Mouse (Mus musculus): ENCODE measurements around the gene Gcm1. TPM values are rescaled to one million over a fixed set of nuclear protein-coding genes. Genes with fewer than 3 reads are reported as not detected.
A peak's percentile ranks its signal among the peaks of the same experiment; 100 is the strongest.

Gcm1 gene
- polyA plus RNA-seq, 2 experiments = 0.03 to 0.11 TPM

GRCm38 (mm10) chr9:78030835-78031456, 20.8 kb upstream of the Gcm1 start:
- H3K36me3 ChIP-seq (ENCODE audit: control insufficient read depth, insufficient read depth, low read length) = no peaks in the 10 kb centered on the region
- H3K9ac ChIP-seq (ENCODE audit: low read depth, low read length, severe bottlenecking) = no peak overlapping the region
- WGBS = 92% methylated on average over 10 of the region's 10 CpGs
- H3K27ac ChIP-seq (replicated peaks; ENCODE audit: low read depth, low read length) = no peak overlapping the region
- no peak for TF ChIP-seq POLR2A (IDR thresholded peaks at IDR 0.05; ENCODE audit: borderline replicate concordance, extremely low read depth, insufficient read depth, insufficient read length)
- no peak for DNase-seq (ENCODE audit: low spot score)
- no peaks in the 10 kb centered on the region for H3K27me3 ChIP-seq (ENCODE audit: control insufficient read depth, insufficient read depth, low read length)
- no peak for ATAC-seq (ENCODE audit: low FRiP score, low read depth)
- H3K9me3 ChIP-seq (ENCODE audit: control insufficient read depth, low read length) = no peaks in the 10 kb centered on the region
- no peak overlapping the region for H3K4me3 ChIP-seq (replicated peaks; ENCODE audit: low read length)
- H3K4me2 ChIP-seq (replicated peaks; ENCODE audit: low read depth, low read length, severe bottlenecking) = no peak overlapping the region
- no peaks in the 10 kb centered on the region for H3K4me1 ChIP-seq (ENCODE audit: control insufficient read depth, insufficient read depth, low read length)

- H3K4me1 ChIP-seq (ENCODE audit: control insufficient read depth, insufficient read depth, low read length) = no peaks in the 10 kb centered on the region
- H3K27ac ChIP-seq (replicated peaks; ENCODE audit: low read depth, low read length) = no peak overlapping the region
- DNase-seq (ENCODE audit: low spot score) (no peak), ATAC-seq (ENCODE audit: low FRiP score, low read depth) (no peak)
- no peak overlapping the region for H3K4me3 ChIP-seq (replicated peaks; ENCODE audit: low read length)
- no peaks in the 10 kb centered on the region for H3K27me3 ChIP-seq (ENCODE audit: control insufficient read depth, insufficient read depth, low read length)
- H3K4me2 ChIP-seq (replicated peaks; ENCODE audit: low read depth, low read length, severe bottlenecking) = no peak overlapping the region
- no peaks in the 10 kb centered on the region for H3K36me3 ChIP-seq (ENCODE audit: control insufficient read depth, insufficient read depth, low read length)
- WGBS = 86% methylated on average over 4 of the region's 4 CpGs
- no peaks in the 10 kb centered on the region for H3K9me3 ChIP-seq (ENCODE audit: control insufficient read depth, low read length)
- no peak for TF ChIP-seq POLR2A (IDR thresholded peaks at IDR 0.05; ENCODE audit: borderline replicate concordance, extremely low read depth, insufficient read depth, insufficient read length)
- no peak overlapping the region for H3K9ac ChIP-seq (ENCODE audit: low read depth, low read length, severe bottlenecking)
Observed at GRCm38 (mm10) chr9:78032930-78033329, 18.8 kb upstream of the Gcm1 start.

- no peak for ATAC-seq (ENCODE audit: low FRiP score, low read depth)
- Histone ChIP-seq H3K4me1 (ENCODE audit: control insufficient read depth, insufficient read depth, low read length) (no peaks in the 10 kb centered on the region), H3K9ac (ENCODE audit: low read depth, low read length, severe bottlenecking) (no peak overlapping the region), H3K27me3 (ENCODE audit: control insufficient read depth, insufficient read depth, low read length) (no peaks in the 10 kb centered on the region), H3K4me2 (replicated peaks; ENCODE audit: low read depth, low read length, severe bottlenecking) (no peak overlapping the region), H3K27ac (replicated peaks; ENCODE audit: low read depth, low read length) (no peak overlapping the region), H3K9me3 (ENCODE audit: control insufficient read depth, low read length) (no peaks in the 10 kb centered on the region), H3K4me3 (replicated peaks; ENCODE audit: low read length) (no peak overlapping the region), H3K36me3 (ENCODE audit: control insufficient read depth, insufficient read depth, low read length) (no peaks in the 10 kb centered on the region)
- DNase-seq (ENCODE audit: low spot score) = no peak
- WGBS = 85% methylated on average over 5 of the region's 5 CpGs
- TF ChIP-seq POLR2A (IDR thresholded peaks at IDR 0.05; ENCODE audit: borderline replicate concordance, extremely low read depth, insufficient read depth, insufficient read length) = no peak
Observed at GRCm38 (mm10) chr9:78035296-78035695, 16.4 kb upstream of the Gcm1 start.

- DNase-seq (ENCODE audit: low spot score) (no peak), ATAC-seq (ENCODE audit: low FRiP score, low read depth) (no peak)
- no peak overlapping the region for H3K9ac ChIP-seq (ENCODE audit: low read depth, low read length, severe bottlenecking)
- no peaks in the 10 kb centered on the region for H3K4me1 ChIP-seq (ENCODE audit: control insufficient read depth, insufficient read depth, low read length)
- no peak overlapping the region for H3K27ac ChIP-seq (replicated peaks; ENCODE audit: low read depth, low read length)
- H3K4me2 ChIP-seq (replicated peaks; ENCODE audit: low read depth, low read length, severe bottlenecking) = no peak overlapping the region
- H3K27me3 ChIP-seq (ENCODE audit: control insufficient read depth, insufficient read depth, low read length) = no peaks in the 10 kb centered on the region
- no peak overlapping the region for H3K4me3 ChIP-seq (replicated peaks; ENCODE audit: low read length)
- H3K9me3 ChIP-seq (ENCODE audit: control insufficient read depth, low read length) = no peaks in the 10 kb centered on the region
- no peaks in the 10 kb centered on the region for H3K36me3 ChIP-seq (ENCODE audit: control insufficient read depth, insufficient read depth, low read length)
- no peak for TF ChIP-seq POLR2A (IDR thresholded peaks at IDR 0.05; ENCODE audit: borderline replicate concordance, extremely low read depth, insufficient read depth, insufficient read length)
- 92% methylated on average over 8 of the region's 8 CpGs for WGBS
Observed at GRCm38 (mm10) chr9:78035831-78036230, 15.9 kb upstream of the Gcm1 start.

GRCm38 (mm10) chr9:78038755-78039489, 12.8 kb upstream of the Gcm1 start:
- Histone ChIP-seq H3K27ac (replicated peaks; ENCODE audit: low read depth, low read length) (no peak overlapping the region), H3K9ac (ENCODE audit: low read depth, low read length, severe bottlenecking) (no peak overlapping the region), H3K4me3 (replicated peaks; ENCODE audit: low read length) (no peak overlapping the region), H3K4me1 (ENCODE audit: control insufficient read depth, insufficient read depth, low read length) (no peaks in the 10 kb centered on the region), H3K36me3 (ENCODE audit: control insufficient read depth, insufficient read depth, low read length) (no peaks in the 10 kb centered on the region), H3K27me3 (ENCODE audit: control insufficient read depth, insufficient read depth, low read length) (no peaks in the 10 kb centered on the region), H3K9me3 (ENCODE audit: control insufficient read depth, low read length) (no peaks in the 10 kb centered on the region), H3K4me2 (replicated peaks; ENCODE audit: low read depth, low read length, severe bottlenecking) (no peak overlapping the region)
- ATAC-seq (ENCODE audit: low FRiP score, low read depth) = peak; percentile 72
- DNase-seq (ENCODE audit: low spot score) = peak; percentile 78
- no peak for TF ChIP-seq POLR2A (IDR thresholded peaks at IDR 0.05; ENCODE audit: borderline replicate concordance, extremely low read depth, insufficient read depth, insufficient read length)
- WGBS = 38% methylated on average over 18 of the region's 18 CpGs

All from limb, embryonic 14.5 days (tissue).